Mouse (Mus musculus) layer of hippocampus, adult 2 months (tissue): ENCODE results near the gene Grap. TPM values are rescaled to one million over a fixed set of nuclear protein-coding genes. Genes with fewer than 3 reads are reported as not detected.
A peak's percentile ranks its signal among the peaks of the same experiment; 100 is the strongest.

ENCODE experiments used
- DNase-seq, 2 experiments: peaks; one replicate each; pipeline ENCODE4 v3.0.0; 2022; ENCODE audit warnings: low spot score in 2 of 2
- H3K27ac ChIP-seq: fragments of 200-600 bp; 2 replicates; pipeline ENCODE4 v1.8.1; 2022
- H3K4me3 ChIP-seq: fragments of 200-600 bp; 2 replicates; pipeline ENCODE4 v1.8.1; 2022; ENCODE audit warnings: mild to moderate bottlenecking
- CTCF ChIP-seq: fragments of 200-600 bp; conservative IDR thresholded peaks from 2 replicates; pipeline ENCODE4 v1.8.1; 2022; ENCODE audit warnings: antibody characterized with exemption, mild to moderate bottlenecking, moderate library complexity
- total RNA-seq, 2 experiments: library from RNA; stranded (reverse); gene quantifications; 2 replicates each; pipeline ENCODE4 v1.2.3; 2021

Gene Grap
- total RNA-seq, 2 experiments from 2014 or later, result 4.1 to 4.4 TPM

DNA sequence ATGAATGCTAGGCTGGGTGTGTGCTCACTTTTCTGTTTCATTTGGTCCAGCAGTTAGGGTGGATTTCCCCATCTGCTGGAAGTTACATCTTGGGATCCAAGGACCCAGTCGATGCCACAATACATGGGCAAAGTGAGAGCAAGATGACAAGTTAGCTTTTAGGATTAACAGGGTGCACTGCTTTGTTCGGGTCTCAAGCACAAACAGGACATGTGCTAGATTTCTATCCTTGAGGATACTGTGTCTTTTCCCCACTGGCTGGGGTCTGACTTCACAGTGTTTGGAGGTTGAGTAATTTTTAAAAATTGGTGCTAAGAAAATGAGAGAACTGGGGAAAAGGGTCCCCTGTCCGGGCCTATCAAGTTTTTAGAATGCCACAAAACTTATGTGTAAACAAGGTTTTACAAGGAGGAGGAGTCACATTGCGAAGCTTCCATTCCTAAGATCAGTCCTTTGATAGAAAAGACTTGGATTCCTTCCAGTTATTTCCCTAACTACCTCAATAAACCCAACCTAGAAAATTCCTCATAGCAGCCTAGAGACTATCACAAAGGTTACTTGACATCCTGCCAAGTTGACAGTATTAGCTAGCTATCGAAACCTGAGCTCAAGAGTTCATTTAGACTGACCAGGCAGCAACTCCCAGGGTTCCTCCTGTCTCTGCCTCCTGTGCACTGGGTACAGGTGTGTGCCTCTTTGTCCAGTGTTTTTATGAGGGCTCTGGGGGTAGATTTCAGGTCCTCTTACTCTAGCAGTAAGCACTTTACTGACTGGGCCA, 9.7 kb upstream of the Grap start:
- peak overlapping the region; percentile 83; the same call in 1 of the 2 replicates for H3K27ac ChIP-seq
- DNase-seq, result no peak
- no peak overlapping the region for H3K4me3 ChIP-seq
- no peak for TF ChIP-seq CTCF

DNA sequence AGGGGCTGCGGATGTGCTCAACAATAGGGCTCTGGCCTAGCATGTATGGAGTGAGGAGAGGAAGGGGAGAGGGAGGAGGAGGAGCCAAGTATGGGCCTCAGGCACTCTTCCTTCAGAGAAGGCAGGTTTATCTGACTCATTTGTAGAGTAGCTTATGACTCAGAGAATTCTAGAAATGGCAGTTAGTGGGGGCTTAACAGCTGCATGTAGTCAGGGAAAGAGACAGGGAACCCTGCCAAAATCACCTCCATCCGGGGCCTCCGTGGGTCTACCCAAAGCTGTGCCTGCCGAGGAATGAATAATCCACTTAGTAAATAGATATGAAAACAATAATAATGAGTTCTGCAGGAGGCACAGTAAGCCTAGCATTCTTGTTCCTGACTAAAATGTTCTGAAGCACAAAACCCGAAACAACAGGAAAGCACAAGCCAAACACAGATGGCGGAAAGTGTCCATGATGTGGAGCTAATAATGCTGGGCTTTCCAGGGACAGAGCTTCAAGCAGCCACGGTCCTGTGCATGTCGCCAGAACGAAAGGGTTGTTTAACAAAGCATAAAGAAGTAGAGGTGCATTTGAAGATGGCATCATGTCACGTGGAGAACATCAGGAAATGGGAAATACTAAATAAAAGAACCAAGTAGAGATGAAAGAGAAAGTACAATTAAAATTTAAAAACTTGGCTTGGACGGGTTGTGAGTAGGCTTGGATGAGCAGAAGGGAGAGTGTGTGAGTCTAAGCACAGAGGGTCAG, 8.3 kb upstream of the Grap start:
- DNase-seq, result peak; percentile 74 to 85
- Histone ChIP-seq H3K4me3 (no peak overlapping the region), H3K27ac (peak overlapping the region; percentile 83)
- TF ChIP-seq CTCF, result no peak

DNA sequence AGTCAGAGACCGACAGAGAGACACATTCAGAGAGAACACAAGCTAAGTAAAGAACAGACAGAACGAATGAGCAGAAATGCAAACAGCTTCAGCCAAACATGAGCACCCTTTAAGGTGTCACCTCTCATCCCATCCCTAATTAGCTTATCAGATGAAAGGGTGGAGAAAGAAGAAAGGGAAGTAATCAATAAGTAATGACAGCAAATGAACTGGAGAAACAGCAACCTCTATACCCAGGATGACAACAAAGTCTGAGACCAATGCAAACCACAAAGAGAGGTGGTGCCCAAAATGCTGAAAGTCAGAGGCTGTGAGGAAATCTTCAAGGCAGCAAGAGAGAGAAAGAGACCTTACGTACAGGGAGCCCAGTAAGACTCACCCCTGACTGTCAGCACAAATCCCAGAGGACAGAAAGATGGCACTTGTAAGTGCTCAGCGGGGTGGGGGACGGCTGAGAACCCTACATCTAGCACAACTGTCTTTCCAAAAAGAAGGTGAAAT, 7.7 kb upstream of the Grap start:
- H3K4me3 ChIP-seq, result no peak overlapping the region
- no peak for DNase-seq
- peak overlapping the region; percentile 83 for H3K27ac ChIP-seq
- TF ChIP-seq CTCF, result no peak

DNA sequence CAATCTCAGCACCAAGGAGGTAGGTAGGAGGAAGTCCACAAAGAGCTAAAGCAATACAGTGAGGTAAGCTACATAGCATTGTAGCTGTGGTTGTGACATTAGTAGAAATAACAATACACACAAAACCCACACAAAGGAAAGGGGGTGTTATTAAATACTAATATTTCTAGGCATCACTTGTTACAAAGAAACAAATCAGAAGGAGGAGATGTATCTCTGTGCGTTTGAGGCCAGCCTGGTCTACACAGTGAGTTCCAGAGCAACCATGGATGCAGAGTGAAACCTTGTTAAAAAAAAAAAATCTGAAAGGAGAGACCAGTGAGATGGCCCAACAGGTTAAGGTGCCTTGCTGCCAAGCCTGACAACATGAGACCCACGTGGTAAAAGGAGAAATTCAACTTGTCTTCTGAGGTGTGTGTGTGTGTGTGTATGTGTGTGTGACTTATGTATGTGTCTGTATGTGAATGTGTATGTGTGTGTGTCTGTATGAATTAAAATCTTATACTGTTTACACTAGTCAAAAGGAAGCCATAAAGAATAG, 6.5 kb upstream of the Grap start:
- TF ChIP-seq CTCF, result no peak
- no peak for DNase-seq
- no peak overlapping the region for H3K4me3 ChIP-seq
- no peak overlapping the region for H3K27ac ChIP-seq

DNA sequence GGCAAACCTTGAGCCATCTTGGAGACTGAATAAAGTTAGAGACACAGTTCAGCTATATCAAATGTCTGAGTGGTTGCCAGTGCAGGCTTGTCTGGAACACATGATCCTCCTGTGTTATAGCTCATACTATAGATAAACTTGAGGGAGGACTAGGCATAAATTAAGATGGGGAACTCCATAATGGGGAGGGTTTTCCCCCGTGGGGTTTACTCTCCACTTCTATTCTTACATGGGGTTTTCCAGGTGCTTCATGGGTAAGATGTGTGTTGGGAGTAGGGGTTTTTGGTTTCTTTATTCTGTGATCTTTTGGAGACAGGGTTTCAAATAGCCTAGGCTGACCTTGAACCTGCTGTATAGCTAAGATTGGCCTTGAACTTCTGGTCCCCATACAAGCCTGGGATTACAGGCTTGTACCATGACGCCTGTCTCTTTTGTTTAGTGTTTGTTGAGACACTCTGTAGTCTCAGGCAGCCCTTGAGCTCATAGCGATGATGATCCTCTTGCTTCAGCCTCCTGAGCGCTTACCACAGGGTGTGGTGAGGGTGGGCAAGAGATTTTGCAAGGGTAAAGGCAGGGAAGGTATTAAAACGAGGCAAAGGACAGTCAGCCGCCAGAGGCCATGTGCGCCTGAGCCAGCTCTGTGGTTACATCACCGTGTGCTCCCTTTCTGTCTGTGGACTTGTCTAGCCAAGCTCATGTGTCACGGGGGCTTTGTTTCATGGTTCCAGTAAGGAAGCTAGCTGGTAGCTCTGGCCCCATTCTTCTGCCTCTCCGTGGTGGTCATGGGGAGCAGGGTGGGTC, 5.8 kb upstream of the Grap start:
- TF ChIP-seq CTCF, result no peak
- Histone ChIP-seq H3K27ac (no peak overlapping the region), H3K4me3 (no peak overlapping the region)
- DNase-seq, result no peak

DNA sequence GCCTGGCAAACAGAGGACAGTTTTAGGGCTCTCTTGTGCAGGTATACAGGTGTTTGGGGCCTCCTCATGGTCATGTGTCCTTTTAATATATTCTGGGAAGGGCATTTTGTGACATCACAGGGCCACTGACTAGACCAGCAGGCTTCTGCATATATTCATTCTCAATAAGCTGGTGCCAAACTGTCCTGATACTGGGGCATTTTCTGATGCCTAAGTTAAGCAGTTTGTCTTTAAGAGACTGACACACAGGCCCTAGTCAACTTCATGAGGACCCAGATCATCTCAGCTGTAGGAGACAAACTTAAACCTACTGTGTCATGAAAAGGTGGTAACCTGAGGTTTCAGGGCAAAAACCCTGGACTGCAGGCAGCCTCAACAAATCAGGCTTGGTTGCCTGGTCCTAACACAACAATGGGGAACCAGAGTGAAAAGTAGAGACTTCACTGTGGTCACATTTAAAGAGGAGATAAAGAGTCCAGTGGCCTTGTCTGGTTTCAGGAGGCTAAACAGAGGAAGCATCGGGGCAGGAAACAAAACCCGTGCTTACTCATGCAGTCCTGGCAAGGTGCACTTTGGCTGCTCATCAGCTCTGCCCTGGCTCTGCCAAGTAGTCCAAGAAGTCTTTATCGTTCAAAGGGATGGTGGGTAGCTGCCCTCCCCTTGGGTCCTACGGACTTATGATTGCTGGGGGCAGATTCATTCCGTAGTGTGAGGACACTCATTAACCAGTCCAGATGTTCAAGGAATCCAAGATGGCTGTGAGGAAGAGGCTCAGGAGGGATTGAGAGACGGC, 4.9 kb upstream of the Grap start:
- no peak for DNase-seq
- TF ChIP-seq CTCF, result no peak
- H3K4me3 ChIP-seq, result no peak overlapping the region
- no peak overlapping the region; the same call in 1 of the 2 replicates for H3K27ac ChIP-seq

DNA sequence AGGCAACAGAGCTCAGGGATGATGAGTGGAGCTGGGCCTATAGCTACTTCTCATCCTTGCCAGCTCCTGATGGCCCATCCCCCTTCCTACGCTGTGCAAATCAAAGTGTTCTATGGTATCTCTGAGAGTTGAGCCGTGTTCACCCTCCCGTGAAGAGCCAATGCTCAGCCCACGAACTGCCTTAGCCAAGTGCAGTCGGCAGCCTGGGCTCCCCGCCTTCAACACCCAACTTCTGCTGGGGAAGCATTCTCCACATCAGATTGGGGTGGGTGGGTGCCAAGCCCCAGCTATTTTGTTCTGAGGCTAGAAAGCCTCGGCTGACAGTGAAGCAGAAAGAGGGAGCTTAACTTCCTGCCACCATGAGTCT, 4.3 kb upstream of the Grap start:
- DNase-seq, result peak; percentile 61 to 73

DNA sequence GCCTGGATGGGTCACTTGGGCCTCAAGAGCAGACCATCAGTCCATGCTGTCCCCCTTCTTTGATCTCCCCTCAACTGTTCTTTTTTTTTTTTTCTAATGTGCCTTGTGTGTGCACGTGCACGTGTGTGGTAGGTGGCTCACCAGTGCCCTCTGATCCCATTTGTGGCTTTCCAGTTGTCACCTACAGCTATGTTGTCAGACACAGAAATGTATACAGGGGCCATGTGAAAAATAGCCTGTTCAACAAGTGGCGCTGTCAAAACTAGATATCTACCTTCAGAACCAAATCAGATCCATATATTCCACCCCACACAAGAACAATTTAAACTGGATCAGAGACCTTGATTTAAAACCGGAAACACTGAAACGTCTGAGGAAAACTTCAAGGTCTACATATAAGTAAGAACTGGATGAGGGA, 3.9 kb upstream of the Grap start:
- no peak for DNase-seq
- TF ChIP-seq CTCF, result no peak
- no peak overlapping the region for H3K4me3 ChIP-seq
- H3K27ac ChIP-seq, result no peak overlapping the region

More for the DNA sequence above, 4.3 kb upstream of the Grap start:
- no peak overlapping the region; the same call in 1 of the 2 replicates for H3K27ac ChIP-seq
- TF ChIP-seq CTCF, result no peak
- no peak overlapping the region for H3K4me3 ChIP-seq

DNA sequence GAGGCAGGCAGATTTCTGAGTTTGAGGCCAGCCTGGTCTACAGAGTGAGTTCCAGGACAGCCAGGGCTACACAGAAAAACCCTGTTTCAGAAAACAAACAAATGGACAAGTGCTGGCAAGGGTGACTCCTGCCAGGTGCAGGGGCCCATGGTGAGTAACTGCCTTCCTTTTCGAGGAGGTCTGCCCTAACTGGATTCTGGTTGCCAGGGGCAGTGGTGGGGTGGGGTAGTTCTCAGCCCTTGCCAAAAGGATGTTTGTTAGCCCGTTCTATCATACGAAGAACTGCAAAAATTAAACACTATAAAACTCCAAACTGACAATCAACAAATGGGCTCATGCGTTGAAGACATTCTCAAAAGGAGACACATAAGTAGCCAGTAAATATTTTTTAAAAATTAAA, 3.4 kb upstream of the Grap start:
- no peak overlapping the region for H3K27ac ChIP-seq
- no peak for DNase-seq
- no peak for TF ChIP-seq CTCF
- H3K4me3 ChIP-seq, result no peak overlapping the region

DNA sequence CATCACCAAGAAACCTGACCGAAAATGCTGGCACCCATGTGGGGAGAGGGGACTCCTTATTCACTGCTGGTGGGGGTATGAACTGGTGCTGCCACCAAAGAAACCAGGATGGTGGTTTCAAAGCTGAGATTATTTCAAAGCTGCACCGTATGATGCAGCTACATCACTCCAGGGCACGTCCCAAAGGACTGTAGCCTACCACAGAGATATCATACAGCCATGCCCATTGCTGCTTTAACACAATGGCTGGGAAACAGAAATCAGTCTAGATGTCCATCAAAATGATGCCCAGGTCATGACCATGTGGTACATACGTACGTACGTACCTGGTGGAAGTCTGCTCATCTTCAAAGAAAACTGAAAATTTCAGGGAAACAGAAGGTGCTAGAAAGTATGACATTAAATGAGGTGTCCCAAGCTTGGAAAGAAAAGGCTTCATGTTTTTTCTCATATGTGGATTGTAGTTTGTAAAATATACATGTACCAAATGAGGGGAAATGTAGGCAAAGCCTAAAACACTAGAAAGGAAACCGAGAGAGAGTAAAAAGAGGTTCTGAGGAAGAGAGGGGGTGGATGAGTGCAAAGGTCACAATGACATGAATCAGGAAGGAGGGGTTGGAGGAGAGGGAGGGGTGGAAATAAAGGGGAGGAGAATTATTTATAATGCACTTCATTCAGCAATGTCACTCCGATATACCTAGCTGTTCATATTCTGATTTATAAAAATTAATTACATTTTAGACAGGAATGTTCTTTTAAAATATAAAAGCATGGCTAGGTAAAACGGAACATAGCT, 2.4 kb upstream of the Grap start:
- no peak for DNase-seq
- Histone ChIP-seq H3K27ac (no peak overlapping the region), H3K4me3 (no peak overlapping the region)
- no peak for TF ChIP-seq CTCF

DNA sequence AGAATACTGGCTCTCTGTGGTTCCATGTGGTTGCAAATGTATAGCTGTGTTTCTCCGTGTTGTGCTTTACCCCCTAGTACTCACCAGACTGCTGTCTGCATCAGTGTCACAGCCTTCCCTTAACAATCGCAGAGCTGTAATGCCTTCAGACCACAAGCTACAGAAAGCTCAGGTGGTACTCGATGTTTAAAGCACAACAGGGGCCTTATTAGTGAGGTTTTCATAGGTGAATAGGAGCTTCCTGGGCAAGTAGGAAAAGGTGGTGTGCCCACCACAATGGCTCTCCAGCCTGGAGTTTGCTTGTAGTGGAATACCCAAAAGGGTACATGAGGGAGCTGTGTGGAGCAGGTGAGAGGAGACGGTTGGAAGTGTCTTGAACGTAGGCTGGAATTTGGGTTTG, 849 bp upstream of the Grap start:
- no peak for TF ChIP-seq CTCF
- no peak overlapping the region; the same call in 1 of the 2 replicates for H3K27ac ChIP-seq
- no peak for DNase-seq
- no peak overlapping the region for H3K4me3 ChIP-seq
